Mouse (Mus musculus): ENCODE data around the gene Efcab12. TPM values are rescaled to one million over a fixed set of nuclear protein-coding genes. Genes with fewer than 3 reads are reported as not detected.

Gene Efcab12
- total and polyA plus RNA-seq, 3 experiments = 0.04 to 0.54 (median 0.12) TPM

GRCm38 (mm10) chr6:115782781-115783180, 55.4 kb downstream of the Efcab12 start:
- Histone ChIP-seq H3K36me3 (replicated peaks in 1 of 2; ENCODE audit: control insufficient read depth in 1 of 2, insufficient read depth in 1 of 2, low read length in 1 of 2) (peaks cover 55 to 93% of the 10 kb centered on the region in 2 experiments), H3K27me3 (replicated peaks) (no peaks in the 10 kb centered on the region), H3K79me2 (replicated peaks; ENCODE audit: control insufficient read depth, extremely low read depth, insufficient read depth, poor library complexity, severe bottlenecking) (no peaks in the 10 kb centered on the region), H3K4me1 (ENCODE audit: control insufficient read depth in 1 of 2, insufficient read depth in 2 of 2) (no peaks in the 10 kb centered on the region; a peak in 1 of 4 replicates), H3K4me2 (ENCODE audit: insufficient read depth, low read depth, poor library complexity, severe bottlenecking) (no peak overlapping the region), H3K27ac (ENCODE audit: insufficient read depth, low read depth) (no peak overlapping the region), H3K9me3 (replicated peaks; ENCODE audit: low read length) (no peaks in the 10 kb centered on the region), H3K9ac (ENCODE audit: insufficient read depth, low read depth) (no peak overlapping the region), H3K4me3 (replicated peaks in 1 of 3; ENCODE audit: low read depth in 2 of 3, low read length in 2 of 3, poor library complexity in 1 of 3) (no peak overlapping the region)
- DNase-seq (ENCODE audit: extremely low read depth) = no peak
- dilution Hi-C loops (cut with MboI; ENCODE audit: extremely low pct_ligation_motif_present, extremely low pct_unique_long_range_greater_than_20kb, low sequenced_read_pairs) = no loop called here
- in situ Hi-C loops (cut with MboI; ENCODE audit: low pct_ligation_motif_present, low pct_unique_long_range_greater_than_20kb, low sequenced_read_pairs) = no loop called here
- TF ChIP-seq IRF4 (IDR thresholded peaks at IDR 0.05; ENCODE audit: low read depth, low read length) = no peak
- TF ChIP-seq SIN3A (IDR thresholded peaks at IDR 0.05; ENCODE audit: low read length) = no peak
- TF ChIP-seq CHD2 (IDR thresholded peaks at IDR 0.05; ENCODE audit: low read length) = no peak
- no peak for TF ChIP-seq E2F4 (IDR thresholded peaks at IDR 0.05; ENCODE audit: insufficient replicate concordance, low read depth, low read length)
- TF ChIP-seq PAX5 (IDR thresholded peaks at IDR 0.05; ENCODE audit: low read length) = no peak
- TF ChIP-seq UBTF (IDR thresholded peaks at IDR 0.05; ENCODE audit: low read depth, low read length) = no peak

- no peak for TF ChIP-seq E2F4 (IDR thresholded peaks at IDR 0.05; ENCODE audit: insufficient replicate concordance, low read depth, low read length)
- TF ChIP-seq USF1 (IDR thresholded peaks at IDR 0.05; ENCODE audit: low read depth, low read length) = no peak
- TF ChIP-seq EP300 (IDR thresholded peaks at IDR 0.05; ENCODE audit: low read length) = no peak
- TF ChIP-seq MAFK (IDR thresholded peaks at IDR 0.05; ENCODE audit: insufficient replicate concordance, low read length) = no peak
- TF ChIP-seq MYC (IDR thresholded peaks at IDR 0.05; ENCODE audit: low read depth, low read length) = no peak
- TF ChIP-seq HCFC1 (IDR thresholded peaks at IDR 0.05; ENCODE audit: low read depth, low read length) = no peak
- TF ChIP-seq TCF12 (IDR thresholded peaks at IDR 0.05; ENCODE audit: low read depth, low read length) = no peak
- TF ChIP-seq ETS1 (conservative IDR thresholded peaks at IDR 0.05; ENCODE audit: low read depth, low read length) = no peak
- Histone ChIP-seq H3K4me1 (ENCODE audit: control insufficient read depth in 1 of 2, insufficient read depth in 2 of 2) (peaks cover 6 to 24% of the 10 kb centered on the region in 2 experiments), H3K4me2 (ENCODE audit: insufficient read depth, low read depth, poor library complexity, severe bottlenecking) (0 out of 2 replicates have a peak overlapping the region, but pooled peaks have one; percentile 8), H3K36me3 (replicated peaks in 1 of 2; ENCODE audit: control insufficient read depth in 1 of 2, insufficient read depth in 1 of 2, low read length in 1 of 2) (peaks cover 9 to 38% of the 10 kb centered on the region in 2 experiments), H3K9ac (ENCODE audit: insufficient read depth, low read depth) (no peak overlapping the region), H3K27me3 (replicated peaks) (no peaks in the 10 kb centered on the region), H3K4me3 (replicated peaks in 1 of 3; ENCODE audit: low read depth in 2 of 3, low read length in 2 of 3, poor library complexity in 1 of 3) (no peak overlapping the region), H3K27ac (ENCODE audit: insufficient read depth, low read depth) (no peak overlapping the region), H3K9me3 (replicated peaks; ENCODE audit: low read length) (no peaks in the 10 kb centered on the region), H3K79me2 (replicated peaks; ENCODE audit: control insufficient read depth, extremely low read depth, insufficient read depth, poor library complexity, severe bottlenecking) (peaks cover 4% of the 10 kb centered on the region)
- dilution Hi-C loops (cut with MboI; ENCODE audit: extremely low pct_ligation_motif_present, extremely low pct_unique_long_range_greater_than_20kb, low sequenced_read_pairs) = no loop called here
- in situ Hi-C loops (cut with MboI; ENCODE audit: low pct_ligation_motif_present, low pct_unique_long_range_greater_than_20kb, low sequenced_read_pairs) = no loop called here
- DNase-seq (ENCODE audit: extremely low read depth) = no peak
Measured at GRCm38 (mm10) chr6:115776363-115776762, 61.8 kb downstream of the Efcab12 start.

DNA sequence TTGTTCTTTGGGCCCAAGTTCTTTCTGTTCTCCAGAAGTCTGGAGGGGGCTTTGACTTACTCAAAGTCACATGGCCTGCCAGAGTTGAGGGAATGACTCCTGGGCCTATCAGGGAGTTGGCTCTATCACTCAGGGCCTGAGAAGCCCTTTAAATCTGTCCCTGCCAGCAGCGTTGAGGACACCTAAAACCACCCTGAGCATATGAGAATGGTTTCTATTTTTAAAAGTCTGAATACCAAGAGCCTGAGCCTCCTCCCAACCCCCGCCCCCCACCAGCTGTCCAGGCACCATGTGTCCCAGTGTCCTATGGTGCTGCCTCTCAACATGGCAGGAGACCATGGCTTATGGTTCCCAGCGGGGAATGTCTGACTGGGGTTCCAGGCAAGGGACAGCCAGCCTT, 62.4 kb downstream of the Efcab12 start:
- H3K79me2 ChIP-seq (replicated peaks; ENCODE audit: control insufficient read depth, extremely low read depth, insufficient read depth, poor library complexity, severe bottlenecking) = peaks cover 4% of the 10 kb centered on the region
- H3K27me3 ChIP-seq (replicated peaks) = no peaks in the 10 kb centered on the region
- H3K9me3 ChIP-seq (replicated peaks; ENCODE audit: low read length) = no peaks in the 10 kb centered on the region
- DNase-seq (ENCODE audit: extremely low read depth) = no peak
- TF ChIP-seq MYC (IDR thresholded peaks at IDR 0.05; ENCODE audit: low read depth, low read length) (no peak), NRF1 (IDR thresholded peaks at IDR 0.05; ENCODE audit: low read depth, low read length) (no peak), HCFC1 (IDR thresholded peaks at IDR 0.05; ENCODE audit: low read depth, low read length) (no peak), KAT2A (IDR thresholded peaks at IDR 0.05; ENCODE audit: insufficient replicate concordance, low read length) (no peak), TCF12 (IDR thresholded peaks at IDR 0.05; ENCODE audit: low read depth, low read length) (no peak), MEF2A (IDR thresholded peaks at IDR 0.05; ENCODE audit: borderline replicate concordance, low read depth, low read length) (no peak), MAX (IDR thresholded peaks at IDR 0.05; ENCODE audit: low read length) (peak; percentile 16; the same call in 1 of the 2 replicates), POLR2AphosphoS2 (IDR thresholded peaks at IDR 0.05; ENCODE audit: low read depth, low read length) (no peak), SIN3A (IDR thresholded peaks at IDR 0.05; ENCODE audit: low read length) (peak; percentile 49; the same call in 1 of the 2 replicates)
- H3K4me1 ChIP-seq (ENCODE audit: control insufficient read depth in 1 of 2, insufficient read depth in 2 of 2) = peaks cover 6 to 24% of the 10 kb centered on the region in 2 experiments
- dilution Hi-C loops (cut with MboI; ENCODE audit: extremely low pct_ligation_motif_present, extremely low pct_unique_long_range_greater_than_20kb, low sequenced_read_pairs) = no loop called here
- in situ Hi-C loops (cut with MboI; ENCODE audit: low pct_ligation_motif_present, low pct_unique_long_range_greater_than_20kb, low sequenced_read_pairs) = no loop called here
- no peak overlapping the region for H3K27ac ChIP-seq (ENCODE audit: insufficient read depth, low read depth)
- H3K9ac ChIP-seq (ENCODE audit: insufficient read depth, low read depth) = no peak overlapping the region
- H3K4me3 ChIP-seq (replicated peaks in 1 of 3; ENCODE audit: low read depth in 2 of 3, low read length in 2 of 3, poor library complexity in 1 of 3) = peak overlapping the region in 2 of 3 experiments; percentile 64 to 72
- peak overlapping the region; percentile 93 for H3K4me2 ChIP-seq (ENCODE audit: insufficient read depth, low read depth, poor library complexity, severe bottlenecking)
- peaks cover 4 to 32% of the 10 kb centered on the region in 2 experiments for H3K36me3 ChIP-seq (replicated peaks in 1 of 2; ENCODE audit: control insufficient read depth in 1 of 2, insufficient read depth in 1 of 2, low read length in 1 of 2)

Measured in CH12.LX (cell line).